Mouse (Mus musculus) intestine, embryonic 16.5 days (tissue): ENCODE results near the gene Gucd1. TPM values are rescaled to one million over a fixed set of nuclear protein-coding genes. Genes with fewer than 3 reads are reported as not detected.
"Not testable (repeated sequence)": the region's sequence is repeated elsewhere in the genome, so short reads cannot be mapped to it uniquely, and the experiment has no call there.

Experiments
- ATAC-seq: fragments of 200-750 bp; cut with Nextera tagmentation; 2 replicates; pipeline ENCODE4 v1.8.0; 2017; ENCODE audit warnings: moderate TSS enrichment, moderate library complexity
- H3K27ac ChIP-seq: fragments of 300-500 bp; sonication (generic); 2 replicates; pipeline ENCODE4 v1.5.1; 2014; ENCODE audit warnings: mild to moderate bottlenecking, low read length
- H3K27me3 ChIP-seq: fragments of 300-500 bp; sonication (generic); replicated peaks from 2 replicates; pipeline ENCODE4 v1.6.1; 2014; ENCODE audit warnings: low read length, control low read depth, mixed read lengths; ENCODE audit not compliant: control insufficient read depth, insufficient read depth
- H3K36me3 ChIP-seq: fragments of 300-500 bp; sonication (generic); 2 replicates; pipeline ENCODE4 v1.6.1; 2014; ENCODE audit warnings: low read length, control low read depth; ENCODE audit not compliant: control insufficient read depth, insufficient read depth
- H3K4me1 ChIP-seq: fragments of 300-500 bp; sonication (generic); 2 replicates; pipeline ENCODE4 v1.6.1; 2014; ENCODE audit warnings: low read length, control low read depth, mixed read lengths; ENCODE audit not compliant: control insufficient read depth, insufficient read depth
- H3K4me2 ChIP-seq: fragments of 300-500 bp; sonication (generic); 2 replicates; pipeline ENCODE4 v1.6.1; 2014; ENCODE audit warnings: low read depth, low read length, control low read depth
- H3K4me3 ChIP-seq: fragments of 300-500 bp; sonication (generic); 2 replicates; pipeline ENCODE4 v1.5.1; 2014; ENCODE audit warnings: mild to moderate bottlenecking, low read length
- H3K9ac ChIP-seq: fragments of 300-500 bp; sonication (generic); 2 replicates; pipeline ENCODE4 v1.6.1; 2014; ENCODE audit warnings: low read depth, low read length
- H3K9me3 ChIP-seq: fragments of 300-500 bp; sonication (generic); 2 replicates; pipeline ENCODE4 v1.6.1; 2016; ENCODE audit warnings: low read length, control low read depth; ENCODE audit not compliant: control insufficient read depth
- WGBS: fragments of 180-500 bp; shearing (Covaris S2); extraction: QIAGEN DNeasy Blood & Tissue Kit; methylation state at CpG from one replicate; pipeline ENCODE4 v1.1.7; 2014; 5-methylcytosine and 5-hydroxymethylcytosine counted together
- polyA plus RNA-seq: library from polyadenylated mRNA; unstranded; fragments of >200 nt; fragmentation: Nextera tagmentation; extraction: Ambion mirVana; gene quantifications from 2 replicates; pipeline ENCODE4 v1.2.1, GENCODE M21; 2015

Gucd1 gene
- polyA plus RNA-seq, 1 experiment from 2014 or later, result 55.5 TPM

DNA sequence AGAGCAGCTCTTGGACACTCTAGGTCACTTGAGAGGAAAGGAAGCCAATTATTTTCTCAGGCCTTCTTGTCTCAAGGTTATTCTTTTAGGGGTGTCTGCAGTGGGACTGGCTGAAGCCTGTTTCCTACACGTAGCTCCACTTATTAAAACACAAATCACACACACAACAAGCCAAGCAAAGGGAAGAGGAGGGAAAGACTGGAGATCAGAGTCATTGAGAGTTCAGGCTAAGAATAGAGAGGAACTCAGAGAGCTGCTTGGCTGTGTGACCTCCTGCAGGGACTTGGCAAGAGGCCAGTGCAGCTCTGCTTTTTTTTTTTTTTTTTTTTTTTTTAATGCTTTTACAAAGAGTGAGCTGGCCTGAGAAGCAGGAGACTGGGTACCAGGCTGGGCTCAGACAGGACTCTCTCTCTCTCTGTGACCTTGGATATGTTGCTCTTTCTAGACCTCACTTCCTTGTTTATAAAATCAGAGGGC lies 153.5 kb downstream of the Gucd1 start:
- H3K36me3 ChIP-seq, H3K4me2 ChIP-seq, H3K27me3 ChIP-seq, H3K9ac ChIP-seq, H3K4me1 ChIP-seq, H3K9me3 ChIP-seq, H3K4me3 ChIP-seq: not testable (repeated sequence)
- ATAC-seq, result peak; percentile 91
- H3K27ac ChIP-seq, result peak overlapping the region; percentile 7; the same call in 1 of the 2 replicates
- 16% methylated on average over 1 of the region's 1 CpGs for WGBS

DNA sequence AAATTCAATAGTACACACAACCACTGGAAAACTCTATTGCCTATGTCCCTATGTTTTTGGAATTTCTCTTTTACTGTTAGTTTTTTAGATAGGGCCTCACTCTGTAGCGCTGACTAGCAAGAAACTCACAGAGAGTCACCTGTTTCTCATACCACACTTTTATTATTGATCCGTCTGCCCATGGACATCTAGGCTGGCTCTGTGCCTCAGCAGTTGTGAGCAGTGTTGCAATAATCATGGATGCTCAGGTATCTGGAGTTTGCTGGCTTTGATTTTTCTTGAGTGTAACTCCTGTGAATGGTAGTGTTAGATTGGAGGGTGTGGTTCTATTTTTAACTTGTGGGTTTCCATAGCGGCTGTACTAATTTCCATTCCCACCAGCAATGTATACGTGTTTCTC lies 162.4 kb downstream of the Gucd1 start:
- H3K27me3 ChIP-seq, result no peaks in the 10 kb centered on the region
- WGBS, result 59% methylated on average over 4 of the region's 4 CpGs

DNA sequence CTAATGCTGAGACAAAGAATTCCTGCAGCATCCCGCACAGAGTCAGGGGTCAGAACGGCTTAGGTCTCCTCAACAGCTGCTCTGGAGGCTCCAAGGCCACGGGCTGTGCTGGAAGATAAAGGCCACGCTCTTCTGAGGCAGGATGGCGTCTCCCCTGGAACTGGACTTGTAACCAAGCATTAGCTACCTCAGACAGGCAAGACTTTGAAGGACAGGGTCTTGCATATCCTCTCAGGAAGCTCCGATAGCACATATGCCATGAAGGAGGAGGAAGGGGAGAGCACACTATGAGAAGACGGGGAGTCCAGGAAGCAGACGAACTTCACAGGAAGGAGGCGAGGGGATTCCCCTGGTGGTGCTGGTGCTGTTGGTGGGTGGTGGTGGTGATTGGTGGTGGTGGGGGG lies 163.9 kb downstream of the Gucd1 start:
- H3K9ac ChIP-seq, H3K4me1 ChIP-seq, H3K27ac ChIP-seq, H3K27me3 ChIP-seq, H3K9me3 ChIP-seq, H3K36me3 ChIP-seq, ATAC-seq, H3K4me3 ChIP-seq, H3K4me2 ChIP-seq: not testable (repeated sequence)
- 43% methylated on average over 8 of the region's 9 CpGs for WGBS

More for the DNA sequence above, 162.4 kb downstream of the Gucd1 start:
- no peak overlapping the region for H3K27ac ChIP-seq
- no peak overlapping the region for H3K4me3 ChIP-seq
- no peak overlapping the region for H3K9ac ChIP-seq
- no peaks in the 10 kb centered on the region for H3K4me1 ChIP-seq
- no peaks in the 10 kb centered on the region for H3K36me3 ChIP-seq
- no peak for ATAC-seq
- no peak overlapping the region for H3K4me2 ChIP-seq
- no peaks in the 10 kb centered on the region for H3K9me3 ChIP-seq

DNA sequence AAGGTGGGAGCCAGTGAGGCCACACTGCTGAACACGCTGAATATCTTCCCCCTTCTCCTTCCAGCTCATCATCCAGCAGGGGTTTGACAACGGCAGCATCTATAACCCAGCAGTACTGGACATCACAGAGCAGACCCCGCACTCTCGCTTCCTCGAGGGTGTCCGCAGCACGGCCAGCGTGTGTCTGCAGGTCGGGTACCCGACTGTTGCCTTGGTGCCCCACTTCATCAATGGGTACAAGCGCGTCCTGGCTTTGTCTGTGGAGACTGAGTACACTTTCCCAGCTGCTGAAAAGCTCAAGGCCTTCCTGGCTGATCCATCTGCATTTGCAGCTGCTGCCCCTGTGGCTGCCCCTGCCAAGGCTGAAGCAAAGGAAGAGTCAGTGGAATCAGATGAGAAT lies 165.2 kb downstream of the Gucd1 start:
- H3K4me2 ChIP-seq, result no peak overlapping the region
- no peak overlapping the region for H3K4me3 ChIP-seq
- no peaks in the 10 kb centered on the region for H3K36me3 ChIP-seq
- no peak overlapping the region for H3K9ac ChIP-seq
- no peaks in the 10 kb centered on the region for H3K27me3 ChIP-seq
- WGBS, result 95% methylated on average over 12 of the region's 12 CpGs
- H3K27ac ChIP-seq, result no peak overlapping the region
- H3K4me1 ChIP-seq, result no peaks in the 10 kb centered on the region
- no peak for ATAC-seq
- H3K9me3 ChIP-seq, result no peaks in the 10 kb centered on the region

DNA sequence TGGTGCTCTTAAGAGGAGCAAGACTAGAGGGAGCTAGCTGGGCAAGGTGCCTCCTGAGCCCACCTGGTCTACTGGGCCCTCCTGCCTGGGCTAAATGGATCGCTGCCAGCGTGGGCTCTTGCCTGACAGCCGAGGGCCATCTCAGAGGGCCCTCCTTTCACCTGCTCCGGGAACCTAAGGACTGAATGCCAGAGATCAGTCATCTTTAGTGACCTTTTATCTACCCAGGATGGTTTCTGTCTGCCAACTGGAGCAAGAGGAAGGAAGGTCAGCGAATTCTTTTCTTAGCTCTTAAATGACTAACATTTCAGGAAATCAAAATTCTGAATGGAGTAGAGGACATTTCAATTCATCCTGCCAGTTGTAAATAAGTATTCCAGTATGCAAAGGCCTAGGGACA lies 167.2 kb downstream of the Gucd1 start:
- no peak for ATAC-seq
- no peak overlapping the region for H3K4me2 ChIP-seq
- no peaks in the 10 kb centered on the region for H3K27me3 ChIP-seq
- WGBS, result 85% methylated on average over 5 of the region's 5 CpGs
- H3K9me3 ChIP-seq, result no peaks in the 10 kb centered on the region
- H3K4me3 ChIP-seq, result no peak overlapping the region
- H3K4me1 ChIP-seq, result no peaks in the 10 kb centered on the region
- no peaks in the 10 kb centered on the region for H3K36me3 ChIP-seq
- H3K9ac ChIP-seq, result no peak overlapping the region
- no peak overlapping the region for H3K27ac ChIP-seq

DNA sequence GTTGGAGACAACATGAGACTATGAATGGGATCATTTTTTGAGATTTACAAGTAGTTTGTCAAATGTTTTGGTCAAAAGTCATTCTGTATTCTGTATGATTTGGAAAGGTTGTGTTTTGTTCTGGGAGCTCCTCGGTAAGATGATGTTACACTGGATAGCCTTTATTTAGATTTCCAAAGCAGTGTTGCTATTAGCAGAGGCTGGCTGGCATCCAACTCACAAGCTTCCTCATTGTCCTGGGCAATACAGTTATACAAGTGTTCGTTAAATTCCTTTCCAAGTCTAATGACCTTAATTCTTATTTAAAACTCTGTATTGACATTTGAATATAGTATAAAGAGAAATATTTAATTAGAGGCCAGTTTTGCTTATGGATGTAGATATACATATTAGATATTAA lies 172.5 kb downstream of the Gucd1 start:
- ATAC-seq, result no peak
- no peaks in the 10 kb centered on the region for H3K4me1 ChIP-seq

DNA sequence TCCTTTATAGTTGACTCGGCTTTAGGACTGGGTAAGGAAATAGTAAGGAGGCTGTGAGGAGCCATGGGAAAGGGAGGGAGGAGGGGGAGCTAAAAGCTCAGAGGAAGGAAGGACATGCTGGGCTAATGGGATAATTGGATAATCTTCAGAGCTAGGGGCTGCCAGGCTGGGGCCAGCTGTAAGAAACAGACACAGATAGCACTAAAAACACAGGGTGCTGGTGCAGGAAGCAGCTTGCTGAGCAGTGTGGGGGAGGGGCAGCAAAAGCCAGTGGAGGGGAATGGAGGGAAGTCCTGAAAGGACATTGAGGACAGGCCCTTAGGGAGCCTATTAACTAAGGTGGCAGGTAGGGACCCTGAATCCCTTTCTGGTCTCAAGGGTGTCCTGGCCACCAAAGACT lies 173.2 kb downstream of the Gucd1 start:
- not testable (repeated sequence) for H3K4me1 ChIP-seq, ATAC-seq, H3K9ac ChIP-seq, H3K36me3 ChIP-seq, H3K4me2 ChIP-seq, H3K27ac ChIP-seq, H3K9me3 ChIP-seq, H3K27me3 ChIP-seq, H3K4me3 ChIP-seq
- 68% methylated on average over 1 of the region's 1 CpGs for WGBS

More for the DNA sequence above, 172.5 kb downstream of the Gucd1 start:
- Histone ChIP-seq H3K4me2 (no peak overlapping the region), H3K9ac (no peak overlapping the region), H3K36me3 (no peaks in the 10 kb centered on the region), H3K27me3 (no peaks in the 10 kb centered on the region), H3K4me3 (no peak overlapping the region), H3K9me3 (no peaks in the 10 kb centered on the region), H3K27ac (no peak overlapping the region)
- 47% methylated on average over 2 of the region's 2 CpGs for WGBS

DNA sequence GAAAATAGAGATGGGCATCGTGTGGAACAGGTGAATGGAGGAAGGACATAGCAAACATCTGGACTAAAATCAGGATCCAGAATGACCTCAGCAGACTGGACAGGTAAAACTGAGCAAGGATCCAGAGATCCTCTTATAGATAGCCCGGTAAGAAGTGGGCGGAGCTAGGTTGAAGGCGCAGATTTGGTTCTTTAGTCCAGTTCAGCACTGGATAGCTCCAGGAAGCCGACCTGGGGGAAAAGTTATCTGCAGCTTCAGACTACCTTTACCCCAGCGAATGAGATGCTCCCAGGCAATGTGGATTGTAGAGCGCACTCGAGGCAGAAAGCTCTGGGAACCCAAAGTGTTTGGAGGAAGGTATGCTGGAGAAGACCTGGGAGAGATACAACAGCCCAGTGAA lies 175.8 kb downstream of the Gucd1 start:
- no peaks in the 10 kb centered on the region for H3K36me3 ChIP-seq
- H3K27ac ChIP-seq, result no peak overlapping the region
- no peak overlapping the region for H3K9ac ChIP-seq
- WGBS, result 36% methylated on average over 8 of the region's 8 CpGs
- H3K9me3 ChIP-seq, result no peaks in the 10 kb centered on the region
- no peaks in the 10 kb centered on the region for H3K27me3 ChIP-seq
- H3K4me1 ChIP-seq, result no peaks in the 10 kb centered on the region
- H3K4me2 ChIP-seq, result no peak overlapping the region
- ATAC-seq, result no peak
- no peak overlapping the region for H3K4me3 ChIP-seq

DNA sequence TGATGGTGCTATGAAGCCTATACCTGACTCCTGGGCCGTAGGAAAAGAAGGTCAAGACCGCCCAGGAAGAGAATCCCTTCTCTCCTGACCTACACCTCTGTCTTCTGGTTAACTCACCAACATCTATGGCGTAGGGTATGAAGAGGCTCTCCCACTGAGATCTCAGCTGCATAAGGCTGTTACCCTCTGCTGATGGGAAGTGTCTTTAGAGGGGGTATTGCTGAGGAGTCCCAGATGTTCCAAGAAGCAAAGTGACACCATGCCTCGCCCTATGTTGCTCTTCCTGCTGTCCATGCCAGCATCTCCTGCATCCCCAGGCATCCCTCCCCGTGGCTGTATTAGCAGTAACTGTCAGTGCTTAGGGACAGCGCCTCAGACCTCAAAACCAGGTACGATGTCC lies 178.4 kb downstream of the Gucd1 start:
- no peak overlapping the region for H3K4me2 ChIP-seq
- H3K9me3 ChIP-seq, result no peaks in the 10 kb centered on the region
- WGBS, result 78% methylated on average over 7 of the region's 7 CpGs
- no peak overlapping the region for H3K27ac ChIP-seq
- no peak overlapping the region for H3K9ac ChIP-seq
- H3K4me3 ChIP-seq, result no peak overlapping the region
- no peaks in the 10 kb centered on the region for H3K27me3 ChIP-seq
- H3K36me3 ChIP-seq, result no peaks in the 10 kb centered on the region
- ATAC-seq, result no peak
- H3K4me1 ChIP-seq, result no peaks in the 10 kb centered on the region

DNA sequence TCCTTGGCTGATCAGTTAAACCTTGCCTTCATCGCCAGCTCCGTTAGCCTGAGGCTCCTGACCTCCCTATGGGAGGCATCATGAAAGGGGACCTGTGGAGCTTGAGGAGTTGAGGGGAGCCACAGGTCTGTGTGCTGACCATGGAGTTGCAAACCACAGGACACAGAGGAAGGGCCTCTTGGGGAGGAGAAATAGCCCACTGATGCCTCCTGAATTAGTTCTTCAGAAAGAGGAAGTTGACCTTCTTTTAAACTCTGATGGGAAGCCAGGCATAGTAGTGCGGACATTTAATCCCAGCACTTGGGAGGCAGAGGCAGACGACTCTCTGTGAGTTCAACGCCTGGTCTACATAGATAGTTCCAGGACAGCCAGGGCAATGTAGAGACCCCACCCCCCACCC lies 178.9 kb downstream of the Gucd1 start:
- H3K4me1 ChIP-seq, result no peaks in the 10 kb centered on the region
- H3K36me3 ChIP-seq, result no peaks in the 10 kb centered on the region
- H3K4me3 ChIP-seq, result no peak overlapping the region
- H3K9ac ChIP-seq, result no peak overlapping the region
- no peak for ATAC-seq
- H3K27ac ChIP-seq, result no peak overlapping the region
- WGBS, result 87% methylated on average over 5 of the region's 5 CpGs
- no peaks in the 10 kb centered on the region for H3K9me3 ChIP-seq
- no peaks in the 10 kb centered on the region for H3K27me3 ChIP-seq
- no peak overlapping the region for H3K4me2 ChIP-seq
